Mouse (Mus musculus): ENCODE data around the gene Hpd. TPM values are rescaled to one million over a fixed set of nuclear protein-coding genes. Genes with fewer than 3 reads are reported as not detected.
"Not testable (repeated sequence)": the region's sequence is repeated elsewhere in the genome, so short reads cannot be mapped to it uniquely, and the experiment has no call there.

Gene Hpd
- not detected in 2 replicates for polyA plus RNA-seq (2015; fragmentation: Nextera tagmentation; extraction: Ambion mirVana)

DNA sequence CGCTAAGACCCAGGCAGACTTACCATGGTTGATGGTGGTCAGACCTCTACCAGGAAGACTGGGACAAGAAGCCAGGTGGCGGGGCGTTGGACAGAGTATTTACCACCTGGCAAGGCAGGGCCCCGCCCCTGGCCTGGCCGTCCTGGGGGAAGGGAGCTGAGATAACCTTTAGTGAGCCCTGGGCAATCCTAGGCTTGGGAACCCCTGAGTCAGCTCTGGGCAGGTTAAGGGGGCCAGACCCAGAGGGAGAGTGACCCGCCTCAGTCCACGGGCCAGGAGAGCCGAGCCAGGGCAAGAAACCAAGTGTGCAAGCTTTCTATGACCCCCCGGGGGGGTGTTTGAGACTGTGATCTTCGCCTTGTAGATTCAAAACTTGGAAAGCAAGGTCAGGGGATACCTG, at the start of gene Hpd:
TSS of gene Hpd (minus strand) at position 77 of the 400 bp plus-strand sequence.
- WGBS: 86% methylated on average over 10 of the region's 10 CpGs
- Histone ChIP-seq H3K9me3 (no peaks in the 10 kb centered on the region), H3K36me3 (replicated peaks) (no peaks in the 10 kb centered on the region), H3K9ac (no peak within 1 kb of the TSS), H3K27ac (no peak within 1 kb of the TSS), H3K4me3 (no peak within 1 kb of the TSS), H3K4me2 (no peak within 1 kb of the TSS), H3K27me3 (replicated peaks) (no peaks in the 10 kb centered on the region), H3K4me1 (no peaks in the 10 kb centered on the region)
- no peak for ATAC-seq (replicated peaks)

DNA sequence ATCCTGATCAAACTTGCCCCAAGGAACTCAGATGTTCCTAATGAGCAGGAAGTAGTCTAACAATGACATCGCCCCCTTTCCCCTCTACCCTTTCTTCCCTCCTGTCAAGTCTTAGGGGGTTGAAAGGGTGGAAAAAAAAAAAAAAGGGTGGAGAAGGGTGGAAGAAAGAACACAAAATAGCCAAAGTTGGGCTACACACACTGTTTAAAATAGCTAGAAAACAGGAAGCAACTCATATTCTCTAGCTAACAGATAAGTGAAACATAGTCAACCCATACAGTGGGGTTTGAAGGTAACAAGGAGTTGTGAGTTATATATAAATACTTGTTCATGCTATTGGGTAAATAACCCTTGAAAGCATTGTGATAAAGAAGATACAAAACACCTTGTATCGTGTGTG, 49.7 kb upstream of the Hpd start:
- H3K27ac ChIP-seq: no peak overlapping the region
- no peaks in the 10 kb centered on the region for H3K9me3 ChIP-seq
- H3K27me3 ChIP-seq (replicated peaks): no peaks in the 10 kb centered on the region
- 95% methylated on average over 2 of the region's 2 CpGs for WGBS
- no peak overlapping the region for H3K4me2 ChIP-seq
- H3K9ac ChIP-seq: no peak overlapping the region
- ATAC-seq (replicated peaks): no peak
- H3K4me3 ChIP-seq: no peak overlapping the region
- H3K36me3 ChIP-seq (replicated peaks): peaks cover 5% of the 10 kb centered on the region
- peaks cover 10% of the 10 kb centered on the region for H3K4me1 ChIP-seq

DNA sequence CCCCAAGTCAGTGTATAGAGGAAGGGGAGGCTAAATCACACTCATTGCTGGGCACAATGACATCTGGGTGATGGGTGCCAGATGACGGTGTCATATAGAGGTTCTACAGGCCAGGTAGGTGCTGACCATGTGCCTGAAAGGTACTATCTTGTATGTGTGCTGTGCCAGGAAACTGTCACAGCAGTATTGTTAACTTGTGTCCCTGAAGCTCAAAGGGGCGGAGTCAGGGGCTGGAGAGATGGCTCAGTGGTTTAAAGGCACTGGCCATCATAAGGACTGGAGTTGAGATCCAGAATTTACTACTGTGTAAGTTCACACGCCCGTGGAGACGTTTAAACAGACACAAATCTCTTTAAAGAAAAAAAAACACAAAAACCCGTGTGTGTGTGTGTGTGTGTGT, 46.8 kb upstream of the Hpd start:
- 90% methylated on average over 6 of the region's 6 CpGs for WGBS
- H3K4me3 ChIP-seq: 0 out of 2 replicates have a peak overlapping the region, but pooled peaks have one; percentile 89
- H3K4me1 ChIP-seq: peaks cover 10% of the 10 kb centered on the region
- H3K27me3 ChIP-seq (replicated peaks): no peaks in the 10 kb centered on the region
- H3K27ac ChIP-seq: no peak overlapping the region
- no peaks in the 10 kb centered on the region for H3K9me3 ChIP-seq
- ATAC-seq (replicated peaks): no peak
- peak overlapping the region; percentile 80 for H3K4me2 ChIP-seq
- no peaks in the 10 kb centered on the region; the same call in 1 of the 2 replicates for H3K36me3 ChIP-seq (replicated peaks)
- H3K9ac ChIP-seq: no peak overlapping the region

DNA sequence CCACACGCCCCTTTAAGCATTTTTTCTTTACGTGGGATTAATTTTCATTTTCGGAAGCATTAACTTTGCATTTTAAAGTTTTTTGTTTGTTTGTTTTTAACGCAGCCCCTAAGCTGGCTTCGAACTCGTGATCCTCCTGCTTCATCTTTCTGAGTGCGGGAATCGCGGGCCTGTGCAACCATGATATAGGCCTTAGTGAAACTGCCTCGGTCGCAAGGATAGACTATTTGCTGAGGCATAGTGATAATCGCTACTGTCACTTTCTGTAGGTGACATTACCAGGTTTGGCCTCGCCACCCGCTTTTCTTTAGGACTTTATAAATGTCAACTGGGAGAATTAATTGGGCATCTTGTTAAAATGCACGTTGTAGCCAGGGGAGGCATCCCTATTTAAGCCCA, 46.0 kb upstream of the Hpd start:
- Histone ChIP-seq H3K4me3 (peak overlapping the region; percentile 89), H3K9ac (peak overlapping the region; percentile 84), H3K27me3 (replicated peaks) (no peaks in the 10 kb centered on the region), H3K9me3 (no peaks in the 10 kb centered on the region), H3K4me1 (peaks cover 10% of the 10 kb centered on the region), H3K36me3 (replicated peaks) (no peaks in the 10 kb centered on the region; the same call in 1 of the 2 replicates), H3K4me2 (peak overlapping the region; percentile 80), H3K27ac (no peak overlapping the region)
- 9% methylated on average over 15 of the region's 15 CpGs for WGBS
- ATAC-seq (replicated peaks): no peak

DNA sequence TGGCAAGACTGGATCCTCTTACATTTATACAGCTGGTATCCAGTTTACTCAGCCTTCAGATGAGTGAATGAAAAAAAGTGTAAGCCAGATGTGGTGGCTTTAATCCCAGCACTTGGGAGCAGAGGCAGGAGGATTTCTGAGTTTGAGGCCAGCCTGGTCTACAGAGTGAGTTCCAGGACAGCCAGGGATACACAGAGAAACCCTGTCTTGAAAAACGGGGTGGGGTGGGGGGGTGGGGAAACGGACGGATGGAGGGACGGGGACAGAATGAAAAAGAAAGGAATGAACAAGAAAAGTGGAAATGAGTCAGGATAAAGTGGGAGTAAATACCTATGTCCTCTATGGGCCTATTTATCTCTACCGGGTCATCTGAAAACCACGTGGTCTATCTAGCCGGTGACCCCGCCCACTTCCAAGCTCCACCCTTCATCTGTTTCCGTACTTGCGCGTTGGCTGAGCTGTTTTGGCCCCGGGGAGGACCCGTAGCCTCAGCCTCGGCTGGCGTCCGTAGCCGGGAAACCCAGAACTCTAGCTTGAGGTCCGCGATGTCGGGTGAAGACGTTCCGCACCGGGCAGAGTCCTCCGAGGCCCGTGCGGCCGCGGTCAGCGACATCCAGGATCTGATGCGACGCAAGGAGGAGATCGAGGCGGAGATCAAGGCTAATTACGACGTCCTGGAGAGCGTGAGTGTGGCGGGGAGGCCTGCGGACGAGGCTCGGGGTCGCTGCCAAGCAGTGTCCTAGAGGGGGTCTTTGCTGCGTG, 45.4 kb upstream of the Hpd start:
- WGBS: 2% methylated on average over 42 of the region's 42 CpGs
- H3K4me3 ChIP-seq: peak overlapping the region; percentile 89
- H3K4me2 ChIP-seq: peak overlapping the region; percentile 80
- H3K9ac ChIP-seq: peak overlapping the region; percentile 84
- H3K36me3 ChIP-seq (replicated peaks): no peaks in the 10 kb centered on the region; the same call in 1 of the 2 replicates
- H3K9me3 ChIP-seq: no peaks in the 10 kb centered on the region
- H3K27me3 ChIP-seq (replicated peaks): no peaks in the 10 kb centered on the region
- H3K4me1 ChIP-seq: peaks cover 10% of the 10 kb centered on the region
- no peak overlapping the region for H3K27ac ChIP-seq
- ATAC-seq (replicated peaks): peak; percentile 88

DNA sequence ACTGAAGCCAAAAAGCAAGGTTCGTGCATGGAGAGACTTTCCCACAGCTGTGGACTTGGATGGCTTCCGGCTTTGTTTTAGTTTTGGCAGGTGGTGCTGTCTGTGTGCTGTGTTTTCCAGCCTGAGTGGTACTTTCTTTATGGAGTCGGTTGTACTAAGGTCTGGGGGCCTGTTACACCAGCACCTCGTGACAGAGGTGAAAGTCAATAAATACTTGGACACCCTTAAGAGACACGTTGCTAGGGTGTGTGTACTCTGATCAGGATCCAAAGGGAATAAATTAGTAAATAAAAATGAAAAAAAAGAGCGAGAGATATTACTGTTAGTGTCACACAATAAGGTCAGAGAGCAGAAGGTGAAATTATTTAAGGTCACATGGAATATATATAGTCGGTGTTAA, 44.3 kb upstream of the Hpd start:
- ATAC-seq (replicated peaks): no peak
- no peaks in the 10 kb centered on the region; the same call in 1 of the 2 replicates for H3K36me3 ChIP-seq (replicated peaks)
- H3K27me3 ChIP-seq (replicated peaks): no peaks in the 10 kb centered on the region
- no peak overlapping the region for H3K9ac ChIP-seq
- no peak overlapping the region for H3K4me2 ChIP-seq
- H3K27ac ChIP-seq: no peak overlapping the region
- 90% methylated on average over 7 of the region's 7 CpGs for WGBS
- H3K9me3 ChIP-seq: no peaks in the 10 kb centered on the region
- peaks cover 10% of the 10 kb centered on the region for H3K4me1 ChIP-seq
- no peak overlapping the region for H3K4me3 ChIP-seq

DNA sequence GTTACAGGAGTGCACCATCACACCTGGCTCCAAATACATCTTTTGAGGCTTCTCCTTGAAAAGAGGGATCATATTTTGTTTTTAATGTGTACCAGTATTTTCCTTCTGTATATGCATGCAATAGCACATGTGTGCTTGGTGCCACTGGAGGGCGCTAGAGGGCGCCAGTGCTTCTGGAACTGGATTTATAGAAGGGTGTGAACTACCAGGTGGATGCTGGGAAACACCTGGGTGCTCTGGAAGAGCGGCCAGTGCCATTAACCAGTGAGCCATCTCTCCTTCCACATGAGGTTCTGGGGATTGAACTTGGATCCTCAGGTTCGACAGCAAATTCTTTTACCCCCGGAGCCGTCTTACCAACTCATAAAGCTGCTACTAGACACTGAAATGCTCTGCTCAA, 41.3 kb upstream of the Hpd start:
- not testable (repeated sequence) for H3K9me3 ChIP-seq; H3K4me2 ChIP-seq; ATAC-seq (replicated peaks); H3K4me1 ChIP-seq; H3K27me3 ChIP-seq (replicated peaks); H3K36me3 ChIP-seq (replicated peaks); H3K27ac ChIP-seq; H3K9ac ChIP-seq; H3K4me3 ChIP-seq
- WGBS: 55% methylated on average over 6 of the region's 6 CpGs

DNA sequence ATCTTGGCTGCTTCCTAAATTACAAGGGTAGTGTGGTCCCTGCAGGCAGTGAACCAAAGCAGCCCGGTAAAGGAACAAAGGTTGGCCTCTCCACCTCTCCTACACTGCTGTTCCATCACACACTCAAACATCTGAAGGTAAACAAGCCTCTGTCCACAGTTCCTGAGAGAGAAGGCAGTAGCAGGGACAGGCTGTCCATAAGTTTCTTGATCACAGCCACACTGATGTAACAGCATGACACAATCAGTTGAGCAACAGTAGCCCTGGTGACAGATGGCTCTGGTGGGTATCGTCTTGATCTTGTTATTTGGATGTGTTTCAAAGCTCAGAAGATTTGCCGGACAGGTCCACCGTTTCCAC, 40.5 kb upstream of the Hpd start:
- WGBS: 87% methylated on average over 4 of the region's 4 CpGs
- Histone ChIP-seq H3K27ac (no peak overlapping the region), H3K4me2 (no peak overlapping the region), H3K36me3 (replicated peaks) (no peaks in the 10 kb centered on the region), H3K9me3 (no peaks in the 10 kb centered on the region), H3K27me3 (replicated peaks) (no peaks in the 10 kb centered on the region), H3K4me3 (no peak overlapping the region), H3K4me1 (no peaks in the 10 kb centered on the region), H3K9ac (no peak overlapping the region)
- ATAC-seq (replicated peaks): no peak

DNA sequence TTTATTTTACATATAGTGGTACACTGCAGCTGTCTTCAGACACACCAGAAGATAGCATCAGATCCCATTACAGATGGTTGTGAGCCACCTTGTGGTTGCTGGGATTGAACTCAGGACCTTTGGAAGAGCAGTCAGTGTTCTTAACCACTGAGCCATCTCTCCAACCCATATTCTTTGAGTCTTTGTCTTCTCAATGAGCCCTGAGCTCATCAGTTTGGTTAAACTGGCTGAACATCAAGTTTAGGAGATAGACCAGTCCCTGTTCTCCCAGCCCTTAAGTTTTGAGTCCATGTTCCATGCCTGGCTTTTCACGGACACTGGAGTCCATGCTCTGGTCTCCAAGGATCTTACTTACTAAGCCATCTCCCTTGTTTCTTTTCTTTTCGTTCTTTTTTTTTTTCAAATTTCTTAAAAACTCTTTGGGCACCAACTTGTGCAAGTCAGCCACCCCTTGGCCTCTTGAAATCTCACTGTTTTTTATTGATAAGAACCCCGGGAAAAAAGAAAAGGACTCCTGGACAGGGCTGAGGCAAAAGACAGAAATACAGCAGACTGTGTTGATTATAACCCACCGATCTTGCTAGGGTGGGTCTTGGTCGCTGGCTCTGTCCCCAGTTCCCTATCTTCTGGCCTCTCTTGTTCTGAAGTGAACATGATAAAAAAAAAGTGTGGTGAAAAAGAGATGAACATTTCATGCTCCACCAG, 40.0 kb upstream of the Hpd start:
- H3K4me1 ChIP-seq; H3K9ac ChIP-seq; H3K4me3 ChIP-seq; H3K27me3 ChIP-seq (replicated peaks); H3K27ac ChIP-seq; H3K4me2 ChIP-seq; ATAC-seq (replicated peaks); H3K36me3 ChIP-seq (replicated peaks); H3K9me3 ChIP-seq: not testable (repeated sequence)
- WGBS: 85% methylated on average over 4 of the region's 5 CpGs

DNA sequence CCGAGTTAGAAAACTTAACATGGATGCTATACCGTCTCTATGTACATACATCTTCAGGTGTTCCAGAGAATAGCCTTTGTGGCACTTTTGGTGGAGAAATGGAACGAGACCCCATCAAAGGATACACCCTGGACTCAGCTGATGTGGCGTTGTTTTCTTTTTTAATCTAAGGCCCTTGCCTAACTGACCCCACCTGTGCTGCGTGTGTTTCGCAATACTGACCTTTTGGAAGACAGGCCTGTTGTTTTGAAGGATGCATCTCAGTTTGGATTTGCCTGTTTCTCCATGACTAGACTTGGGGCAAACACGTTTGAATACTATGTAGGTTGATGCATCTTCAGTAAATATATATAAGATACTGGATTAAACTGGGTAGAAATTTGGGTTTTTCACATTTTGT, 21.1 kb upstream of the Hpd start:
- not testable (repeated sequence) for H3K36me3 ChIP-seq (replicated peaks); H3K4me1 ChIP-seq; ATAC-seq (replicated peaks); H3K27ac ChIP-seq; H3K27me3 ChIP-seq (replicated peaks); H3K9me3 ChIP-seq; H3K4me3 ChIP-seq; H3K9ac ChIP-seq; H3K4me2 ChIP-seq
- WGBS: 89% methylated on average over 7 of the region's 7 CpGs

DNA sequence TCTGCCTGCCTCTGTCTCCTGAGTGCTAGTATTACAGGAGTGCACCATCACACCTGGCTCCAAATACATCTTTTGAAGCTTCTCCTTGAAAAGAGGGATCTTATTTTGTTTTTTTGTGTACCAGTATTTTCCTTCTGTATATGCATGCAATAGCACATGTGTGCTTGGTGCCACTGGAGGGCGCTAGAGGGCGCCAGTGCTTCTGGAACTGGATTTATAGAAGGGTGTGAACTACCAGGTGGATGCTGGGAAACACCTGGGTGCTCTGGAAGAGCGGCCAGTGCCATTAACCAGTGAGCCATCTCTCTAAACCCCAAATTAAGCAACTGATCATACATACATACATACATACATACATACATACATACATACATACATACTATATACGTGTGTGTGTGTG, 20.2 kb upstream of the Hpd start:
- H3K27me3 ChIP-seq (replicated peaks); H3K36me3 ChIP-seq (replicated peaks); H3K27ac ChIP-seq; H3K4me3 ChIP-seq; ATAC-seq (replicated peaks); H3K9me3 ChIP-seq; H3K4me2 ChIP-seq; H3K9ac ChIP-seq; H3K4me1 ChIP-seq: not testable (repeated sequence)
- WGBS: 44% methylated on average over 4 of the region's 4 CpGs

DNA sequence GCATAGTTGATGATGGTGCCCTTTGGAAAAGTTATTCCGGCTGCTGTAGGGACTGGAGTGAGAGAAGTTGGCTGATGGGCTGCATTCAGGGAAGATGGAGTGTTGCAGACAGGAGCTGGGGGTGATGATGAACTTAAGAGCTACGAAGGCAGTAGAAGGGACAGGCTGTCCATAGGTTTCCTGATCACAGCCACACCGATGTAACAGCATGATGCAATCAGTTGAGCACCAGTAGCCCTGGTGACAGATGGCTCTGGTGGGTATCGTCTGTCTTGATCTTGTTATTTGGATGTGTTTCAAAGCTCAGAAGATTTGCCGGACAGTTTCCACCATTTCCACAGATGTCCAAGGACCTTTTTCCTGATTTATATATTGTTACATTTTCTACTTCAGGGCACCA, 19.5 kb upstream of the Hpd start:
- H3K4me1 ChIP-seq: no peaks in the 10 kb centered on the region
- H3K9me3 ChIP-seq: no peaks in the 10 kb centered on the region
- 87% methylated on average over 5 of the region's 5 CpGs for WGBS
- no peaks in the 10 kb centered on the region for H3K27me3 ChIP-seq (replicated peaks)
- H3K36me3 ChIP-seq (replicated peaks): no peaks in the 10 kb centered on the region
- no peak for ATAC-seq (replicated peaks)
- no peak overlapping the region for H3K4me2 ChIP-seq
- H3K9ac ChIP-seq: no peak overlapping the region
- no peak overlapping the region for H3K27ac ChIP-seq
- H3K4me3 ChIP-seq: no peak overlapping the region

DNA sequence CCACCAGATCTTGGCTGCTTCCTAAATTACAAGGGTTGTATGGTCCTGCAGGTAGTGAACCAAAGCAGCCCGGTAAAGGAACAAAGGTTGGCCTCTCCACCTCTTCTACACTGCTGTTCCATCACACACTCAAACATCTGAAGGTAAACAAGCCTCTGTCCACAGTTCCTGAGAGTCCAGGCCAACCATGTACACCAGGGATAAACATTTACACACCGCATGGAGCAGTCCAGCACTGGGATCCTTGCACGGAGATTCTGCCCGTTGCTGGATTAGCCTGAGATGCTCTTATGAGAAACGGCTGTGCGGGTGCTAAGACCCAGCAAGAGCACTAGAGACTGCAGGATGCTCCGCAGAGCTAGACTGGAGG, 19.0 kb upstream of the Hpd start:
- H3K4me1 ChIP-seq: no peaks in the 10 kb centered on the region
- ATAC-seq (replicated peaks): no peak
- no peaks in the 10 kb centered on the region for H3K36me3 ChIP-seq (replicated peaks)
- H3K27me3 ChIP-seq (replicated peaks): no peaks in the 10 kb centered on the region
- WGBS: 82% methylated on average over 7 of the region's 7 CpGs
- no peak overlapping the region for H3K9ac ChIP-seq
- no peak overlapping the region for H3K4me2 ChIP-seq
- H3K4me3 ChIP-seq: no peak overlapping the region
- H3K9me3 ChIP-seq: no peaks in the 10 kb centered on the region
- H3K27ac ChIP-seq: no peak overlapping the region

All from midbrain, embryonic 15.5 days (tissue).